Mouse (Mus musculus) bone marrow macrophage, adult 2 months (primary cell): ENCODE measurements around the gene Sipa1l3.

Experiments used
- CTCF ChIP-seq: IDR thresholded peaks from 2 replicates; pipeline ENCODE4 v1.5.1; 2012; ENCODE audit warnings: low read depth, mild to moderate bottlenecking, low read length, moderate library complexity
- POLR2A ChIP-seq: IDR thresholded peaks from 2 replicates; pipeline ENCODE4 v1.6.1; 2012; ENCODE audit warnings: mild to moderate bottlenecking, low read depth, low read length, borderline replicate concordance

DNA sequence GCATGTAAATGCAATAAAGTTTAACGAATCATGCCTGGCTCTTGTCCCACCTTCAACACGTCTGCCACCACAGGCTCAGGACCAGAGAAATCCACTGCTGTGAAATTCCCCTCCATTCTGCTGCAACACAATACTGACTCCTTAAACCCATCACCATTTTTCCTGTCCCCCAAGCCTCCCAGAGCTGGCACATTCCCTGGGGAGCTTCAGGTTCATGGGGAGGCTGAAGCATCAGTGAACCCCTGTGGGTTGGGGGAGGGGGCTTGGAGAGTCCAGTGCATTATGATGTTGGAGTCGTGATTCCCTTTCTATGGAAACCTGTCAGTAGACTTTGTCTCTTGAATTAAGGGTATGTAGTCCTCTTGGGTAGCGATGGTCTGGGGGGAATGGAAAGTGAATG lies 37.8 kb upstream of the Sipa1l3 start:
- TF ChIP-seq CTCF (no peak), POLR2A (no peak)
